Mouse (Mus musculus) ovary, postnatal 36 days (tissue): ENCODE results near the gene Irf2bp1.

Experiments
- DNase-seq: peaks from one replicate; pipeline ENCODE4 v3.0.0; 2022; ENCODE audit warnings: low spot score, mixed read lengths

The Irf2bp1 gene

GRCm38 (mm10) chr7:19001066-19001806 is 2.6 kb upstream of the Irf2bp1 start:
- peak; percentile 52 for DNase-seq

- DNase-seq, result no peak
These were observed 2.1 kb upstream of the Irf2bp1 start for GRCm38 (mm10) chr7:19001807-19002085.

GRCm38 (mm10) chr7:19002115-19002514 is 1.7 kb upstream of the Irf2bp1 start:
- DNase-seq, result no peak

- peak; percentile 54 for DNase-seq
These were observed 871 bp upstream of the Irf2bp1 start for GRCm38 (mm10) chr7:19002848-19003498.

- no peak for DNase-seq
These were observed 811 bp downstream of the Irf2bp1 start for GRCm38 (mm10) chr7:19004631-19005079.

- no peak for DNase-seq
These were observed 1.7 kb downstream of the Irf2bp1 start for GRCm38 (mm10) chr7:19005417-19006121.

- peak; percentile 77 for DNase-seq
These were observed 2.6 kb downstream of the Irf2bp1 start for GRCm38 (mm10) chr7:19006476-19006875.

GRCm38 (mm10) chr7:19007026-19007977 is 3.5 kb downstream of the Irf2bp1 start:
- DNase-seq, result no peak

GRCm38 (mm10) chr7:19010581-19010980 is 6.7 kb downstream of the Irf2bp1 start:
- DNase-seq, result no peak

GRCm38 (mm10) chr7:19012025-19012621 is 8.3 kb downstream of the Irf2bp1 start:
- DNase-seq, result peak; percentile 52

GRCm38 (mm10) chr7:19012882-19013281 is 9.0 kb downstream of the Irf2bp1 start:
- no peak for DNase-seq

- no peak for DNase-seq
These were observed 10.6 kb downstream of the Irf2bp1 start for GRCm38 (mm10) chr7:19014452-19014851.

GRCm38 (mm10) chr7:19016042-19016441 is 12.2 kb downstream of the Irf2bp1 start:
- DNase-seq, result no peak

- DNase-seq, result no peak
These were observed 14.1 kb downstream of the Irf2bp1 start for GRCm38 (mm10) chr7:19017909-19018308.

GRCm38 (mm10) chr7:19021048-19021447 is 17.2 kb downstream of the Irf2bp1 start:
- no peak for DNase-seq

- DNase-seq, result no peak
These were observed 18.5 kb downstream of the Irf2bp1 start for GRCm38 (mm10) chr7:19022189-19022958.

- DNase-seq, result peak; percentile 67
These were observed 19.5 kb downstream of the Irf2bp1 start, which contains the start of gene Foxa3 for GRCm38 (mm10) chr7:19023357-19023814. TSS of gene Foxa3 (minus strand) at chr7:19023538.

- peak; percentile 95 for DNase-seq
These were observed 20.3 kb downstream of the Irf2bp1 start, which contains the start of gene Sympk for GRCm38 (mm10) chr7:19024096-19024506. TSS of gene Sympk (plus strand) at chr7:19024377.

- peak; percentile 47 for DNase-seq
These were observed 20.9 kb downstream of the Irf2bp1 start for GRCm38 (mm10) chr7:19024581-19025255.

GRCm38 (mm10) chr7:19028067-19028466 is 24.2 kb downstream of the Irf2bp1 start:
- DNase-seq, result no peak
